Mouse (Mus musculus) cerebellum, adult 8-10 months (tissue): ENCODE measurements around the gene Gm10282.

Source experiments
- DNase-seq: peaks from one replicate; pipeline ENCODE4 v3.0.0; 2022

Gm10282 gene

GRCm38 (mm10) chr8:72259862-72260261, 45.2 kb downstream of the Gm10282 start:
- no peak for DNase-seq

- no peak for DNase-seq
These were observed 47.2 kb downstream of the Gm10282 start for GRCm38 (mm10) chr8:72257902-72258238.

GRCm38 (mm10) chr8:72257171-72257901, 47.7 kb downstream of the Gm10282 start:
- DNase-seq: no peak
